Comparison of ENCODE assay signal across 7 mouse cellular contexts in genomic region chr19:8944750-8945149, GRCm38 (mm10). TPM values are rescaled to one million over a fixed set of nuclear protein-coding genes. Genes with fewer than 3 reads are reported as not detected.
DNase-seq lines count a peak whose midpoint lies in the region; ATAC-seq and TF ChIP-seq lines count a peak whose summit lies in the region.

No protein-coding gene starts in this region.

- H3K4me1 ChIP-seq in G1E (ENCODE audit: insufficient read depth, low read depth, low read length): peaks cover 78% of the 10 kb centered on the region
- peaks cover 35% of the 10 kb centered on the region for H3K4me1 ChIP-seq in forebrain, embryonic 13.5 days
- H3K4me1 ChIP-seq in limb, embryonic 11.5 days (ENCODE audit: control insufficient read depth, insufficient read depth, low read length): peaks cover 16% of the 10 kb centered on the region
- peaks cover 22% of the 10 kb centered on the region for H3K4me1 ChIP-seq in midbrain, embryonic 14.5 days (ENCODE audit: control insufficient read depth, insufficient read depth, low read length)

- ATAC-seq in G1E (ENCODE audit: extremely low read depth, insufficient number of reproducible peaks, low FRiP score, poor library complexity, severe bottlenecking): no peak
- no peak for ATAC-seq in forebrain, embryonic 13.5 days
- no peak for ATAC-seq in limb, embryonic 11.5 days (ENCODE audit: insufficient number of reproducible peaks, low FRiP score, low TSS enrichment, low read depth)
- no peak for ATAC-seq in midbrain, embryonic 14.5 days (ENCODE audit: low FRiP score, low TSS enrichment)

- H3K9ac ChIP-seq in forebrain, embryonic 13.5 days: peak overlapping the region; percentile 27; the same call in 1 of the 2 replicates
- no peak overlapping the region for H3K9ac ChIP-seq in limb, embryonic 11.5 days (ENCODE audit: low read length)
- no peak overlapping the region for H3K9ac ChIP-seq in midbrain, embryonic 14.5 days (replicated peaks; ENCODE audit: low read length)

- peak overlapping the region; percentile 54 for H3K4me3 ChIP-seq in G1E (ENCODE audit: low read depth, low read length)
- peak overlapping the region; percentile 21 for H3K4me3 ChIP-seq in forebrain, embryonic 13.5 days
- 0 out of 2 replicates have a peak overlapping the region, but pooled peaks have one; percentile 1 for H3K4me3 ChIP-seq in limb, embryonic 11.5 days (ENCODE audit: low read depth, low read length)
- no peak overlapping the region for H3K4me3 ChIP-seq in midbrain, embryonic 14.5 days (replicated peaks; ENCODE audit: low read depth, low read length)

- 36% methylated on average over 5 of the region's 5 CpGs for WGBS in forebrain, embryonic 13.5 days
- 44% methylated on average over 5 of the region's 5 CpGs for WGBS in limb, embryonic 11.5 days
- 43% methylated on average over 5 of the region's 5 CpGs for WGBS in midbrain, embryonic 14.5 days

- H3K27me3 ChIP-seq in G1E (ENCODE audit: insufficient read depth, low read length): no peaks in the 10 kb centered on the region
- H3K27me3 ChIP-seq in forebrain, embryonic 13.5 days: no peaks in the 10 kb centered on the region
- no peaks in the 10 kb centered on the region for H3K27me3 ChIP-seq in limb, embryonic 11.5 days (ENCODE audit: control insufficient read depth, insufficient read depth, low read length)
- no peaks in the 10 kb centered on the region for H3K27me3 ChIP-seq in midbrain, embryonic 14.5 days (ENCODE audit: control insufficient read depth, insufficient read depth, low read length)

- DNase-seq in G1E (ENCODE audit: low spot score) (peak; percentile 68), adipocyte (ENCODE audit: low spot score) (peak; percentile 86)
- peak; percentile 56 to 66 for DNase-seq in heart, postnatal 36 days
- peak; percentile 81 for DNase-seq in limb, embryonic 11.5 days (ENCODE audit: low spot score)
- peak; percentile 78 for DNase-seq in midbrain, embryonic 14.5 days
- DNase-seq in thymus, postnatal 36 days: peak; percentile 60 to 70

- TF ChIP-seq CTCF in G1E (IDR thresholded peaks at IDR 0.05; ENCODE audit: low read depth, low read length): no peak

- no peaks in the 10 kb centered on the region for H3K9me3 ChIP-seq in G1E (replicated peaks)
- H3K9me3 ChIP-seq in forebrain, embryonic 13.5 days (replicated peaks): no peaks in the 10 kb centered on the region
- H3K9me3 ChIP-seq in limb, embryonic 11.5 days (ENCODE audit: control insufficient read depth, low read length): no peaks in the 10 kb centered on the region
- H3K9me3 ChIP-seq in midbrain, embryonic 14.5 days (ENCODE audit: control insufficient read depth, low read length): no peaks in the 10 kb centered on the region

- H3K4me2 ChIP-seq in forebrain, embryonic 13.5 days: peak overlapping the region; percentile 44
- H3K4me2 ChIP-seq in limb, embryonic 11.5 days (ENCODE audit: low read depth, severe bottlenecking): peak overlapping the region; percentile 20
- H3K4me2 ChIP-seq in midbrain, embryonic 14.5 days (ENCODE audit: low read length): peak overlapping the region; percentile 26

- peaks cover 73% of the 10 kb centered on the region for H3K36me3 ChIP-seq in G1E (replicated peaks)
- H3K36me3 ChIP-seq in forebrain, embryonic 13.5 days (ENCODE audit: poor library complexity, severe bottlenecking): peaks cover 58% of the 10 kb centered on the region
- peaks cover 42% of the 10 kb centered on the region for H3K36me3 ChIP-seq in limb, embryonic 11.5 days (ENCODE audit: control insufficient read depth, insufficient read depth, low read length)
- peaks cover 55% of the 10 kb centered on the region for H3K36me3 ChIP-seq in midbrain, embryonic 14.5 days (ENCODE audit: control insufficient read depth, insufficient read depth, low read length)

- peak overlapping the region; percentile 11; the same call in 1 of the 2 replicates for H3K27ac ChIP-seq in forebrain, embryonic 13.5 days
- H3K27ac ChIP-seq in limb, embryonic 11.5 days (replicated peaks; ENCODE audit: low read depth, low read length): no peak overlapping the region
- H3K27ac ChIP-seq in midbrain, embryonic 14.5 days (replicated peaks; ENCODE audit: low read depth, low read length): no peak overlapping the region

- intact Hi-C loops in heart, postnatal 36 days (cut with DNase I): no loop called here

RNA-seq across cellular contexts. Expression of gene Mta2, which starts 3.1 kb away (rescaled TPM):
- total RNA-seq in G1E (2014; fragmentation: Nextera tagmentation) (183 and 186 TPM in 2 replicates), G1E (2017) (166 and 177 TPM in 2 replicates)
- 67.7 and 76.9 TPM in 2 replicates for polyA plus RNA-seq in G1E (2012)
- polyA plus RNA-seq in forebrain, embryonic 13.5 days (2015; fragmentation: Nextera tagmentation; extraction: Ambion mirVana): 178 and 180 TPM in 2 replicates
- 10 to 100 TPM; 33.2 to 38.5 TPM for total RNA-seq in heart, postnatal 36 days (2021)
- polyA plus RNA-seq in limb, embryonic 11.5 days (2014; fragmentation: Nextera tagmentation; extraction: Ambion mirVana): 58.5 and 62.0 TPM in 2 replicates
- polyA plus RNA-seq in midbrain, embryonic 14.5 days (2014; fragmentation: Nextera tagmentation; extraction: Ambion mirVana): 38.0 and 62.2 TPM in 2 replicates

RNA-seq across cellular contexts. Expression of gene Tut1, which starts 8.9 kb away (rescaled TPM):
- 17.8 and 25.6 TPM in 2 replicates for total RNA-seq in G1E (2014; fragmentation: Nextera tagmentation)
- total RNA-seq in G1E (2017): 32.3 and 37.3 TPM in 2 replicates
- 60.9 and 74.1 TPM in 2 replicates for polyA plus RNA-seq in G1E (2012)
- polyA plus RNA-seq in forebrain, embryonic 13.5 days (2015; fragmentation: Nextera tagmentation; extraction: Ambion mirVana): 35.3 and 36.7 TPM in 2 replicates
- 1 to 10 TPM; 8.1 to 8.9 TPM for total RNA-seq in heart, postnatal 36 days (2021)
- 33.2 and 35.2 TPM in 2 replicates for polyA plus RNA-seq in limb, embryonic 11.5 days (2014; fragmentation: Nextera tagmentation; extraction: Ambion mirVana)
- polyA plus RNA-seq in midbrain, embryonic 14.5 days (2014; fragmentation: Nextera tagmentation; extraction: Ambion mirVana): 20.0 and 25.0 TPM in 2 replicates

RNA-seq across cellular contexts. Expression of gene Eml3, which starts 15.4 kb away (rescaled TPM):
- total RNA-seq in G1E (2014; fragmentation: Nextera tagmentation): 24.7 and 26.3 TPM in 2 replicates
- 40.1 and 42.5 TPM in 2 replicates for total RNA-seq in G1E (2017)
- polyA plus RNA-seq in G1E (2012): 111 and 114 TPM in 2 replicates
- polyA plus RNA-seq in forebrain, embryonic 13.5 days (2015; fragmentation: Nextera tagmentation; extraction: Ambion mirVana): 8.9 and 9.6 TPM in 2 replicates
- total RNA-seq in heart, postnatal 36 days (2021): 10 to 100 TPM in 1 of 2 experiments, 1 to 10 TPM in 1; 9.5 to 11.0 TPM
- polyA plus RNA-seq in limb, embryonic 11.5 days (2014; fragmentation: Nextera tagmentation; extraction: Ambion mirVana): 17.9 and 18.0 TPM in 2 replicates
- 4.3 and 5.5 TPM in 2 replicates for polyA plus RNA-seq in midbrain, embryonic 14.5 days (2014; fragmentation: Nextera tagmentation; extraction: Ambion mirVana)

RNA-seq across cellular contexts. Expression of gene Rom1, which starts 15.6 kb away (rescaled TPM):
- 1.1 TPM in 1 of 2 replicates, not detected in the other for total RNA-seq in G1E (2014; fragmentation: Nextera tagmentation)
- total RNA-seq in G1E (2017): 5.4 and 6.0 TPM in 2 replicates
- polyA plus RNA-seq in G1E (2012): 14.2 and 16.0 TPM in 2 replicates
- polyA plus RNA-seq in forebrain, embryonic 13.5 days (2015; fragmentation: Nextera tagmentation; extraction: Ambion mirVana): 1.2 and 1.3 TPM in 2 replicates
- 10 to 100 TPM; 19.8 to 30.2 TPM for total RNA-seq in heart, postnatal 36 days (2021)
- 1.1 and 1.4 TPM in 2 replicates for polyA plus RNA-seq in limb, embryonic 11.5 days (2014; fragmentation: Nextera tagmentation; extraction: Ambion mirVana)
- polyA plus RNA-seq in midbrain, embryonic 14.5 days (2014; fragmentation: Nextera tagmentation; extraction: Ambion mirVana): 1.4 TPM in 2 replicates

RNA-seq across cellular contexts. Expression of gene Eef1g, which starts 22.1 kb away (rescaled TPM):
- total RNA-seq in G1E (2014; fragmentation: Nextera tagmentation): 955 and 998 TPM in 2 replicates
- total RNA-seq in G1E (2017): 647 and 686 TPM in 2 replicates
- polyA plus RNA-seq in G1E (2012): 112 and 237 TPM in 2 replicates
- 369 and 373 TPM in 2 replicates for polyA plus RNA-seq in forebrain, embryonic 13.5 days (2015; fragmentation: Nextera tagmentation; extraction: Ambion mirVana)
- 100 to 1,000 TPM; 246 to 250 TPM for total RNA-seq in heart, postnatal 36 days (2021)
- polyA plus RNA-seq in limb, embryonic 11.5 days (2014; fragmentation: Nextera tagmentation; extraction: Ambion mirVana): 567 and 588 TPM in 2 replicates
- 308 and 311 TPM in 2 replicates for polyA plus RNA-seq in midbrain, embryonic 14.5 days (2014; fragmentation: Nextera tagmentation; extraction: Ambion mirVana)
